Mouse (Mus musculus): ENCODE measurements at regions not wholly inside any gene's neighbourhood (a gene's known extent, or its start where the extent isn't known, plus 50 kb on each side); places are given as distances from the start of the nearest gene placed in this dataset.

GRCm38 (mm10) chr12:107723860-107724320, 235.5 kb downstream of the 3110018I06Rik start:
- Histone ChIP-seq H3K4me1 (ENCODE audit: control insufficient read depth in 2 of 2, insufficient read depth in 2 of 2, low read length in 2 of 2) (no peaks in the 10 kb centered on the region; a peak in 1 of 4 replicates), H3K36me3 (ENCODE audit: control insufficient read depth, insufficient read depth, low read length) (no peaks in the 10 kb centered on the region), H3K9ac (ENCODE audit: low read length) (no peak overlapping the region), H3K27ac (replicated peaks in 1 of 2; ENCODE audit: control insufficient read depth in 1 of 2, insufficient read depth in 1 of 2, low read depth in 2 of 2, low read length in 2 of 2) (no peak overlapping the region), H3K27me3 (ENCODE audit: control insufficient read depth, insufficient read depth, low read length) (no peaks in the 10 kb centered on the region), H3K4me2 (ENCODE audit: low read length) (no peak overlapping the region), H3K9me3 (ENCODE audit: control insufficient read depth, low read length) (peaks cover 5% of the 10 kb centered on the region; the same call in 1 of the 2 replicates), H3K4me3 (ENCODE audit: control insufficient read depth in 1 of 2, insufficient read depth in 1 of 2, low read depth in 1 of 2, low read length in 2 of 2) (no peak overlapping the region)
- WGBS, result 66% methylated on average over 14 of the region's 14 CpGs
- no peak for ATAC-seq (ENCODE audit: insufficient number of reproducible peaks, insufficient read depth, low FRiP score, low read depth)

- H3K4me3 ChIP-seq (ENCODE audit: control insufficient read depth in 1 of 2, insufficient read depth in 1 of 2, low read depth in 1 of 2, low read length in 2 of 2), result no peak overlapping the region
- no peak for ATAC-seq (ENCODE audit: insufficient number of reproducible peaks, insufficient read depth, low FRiP score, low read depth)
- H3K4me1 ChIP-seq (ENCODE audit: control insufficient read depth in 2 of 2, insufficient read depth in 2 of 2, low read length in 2 of 2), result no peaks in the 10 kb centered on the region; a peak in 1 of 4 replicates
- no peaks in the 10 kb centered on the region for H3K36me3 ChIP-seq (ENCODE audit: control insufficient read depth, insufficient read depth, low read length)
- no peak overlapping the region for H3K9ac ChIP-seq (ENCODE audit: low read length)
- WGBS, result 70% methylated on average over 8 of the region's 8 CpGs
- H3K4me2 ChIP-seq (ENCODE audit: low read length), result no peak overlapping the region
- no peak overlapping the region for H3K27ac ChIP-seq (replicated peaks in 1 of 2; ENCODE audit: control insufficient read depth in 1 of 2, insufficient read depth in 1 of 2, low read depth in 2 of 2, low read length in 2 of 2)
- H3K27me3 ChIP-seq (ENCODE audit: control insufficient read depth, insufficient read depth, low read length), result no peaks in the 10 kb centered on the region
- H3K9me3 ChIP-seq (ENCODE audit: control insufficient read depth, low read length), result peaks cover 5% of the 10 kb centered on the region; the same call in 1 of the 2 replicates
Observed at GRCm38 (mm10) chr12:107724467-107724866, 236.0 kb downstream of the 3110018I06Rik start.

- Histone ChIP-seq H3K27ac (replicated peaks in 1 of 2; ENCODE audit: control insufficient read depth in 1 of 2, insufficient read depth in 1 of 2, low read depth in 2 of 2, low read length in 2 of 2) (no peak overlapping the region), H3K9ac (ENCODE audit: low read length) (no peak overlapping the region), H3K27me3 (ENCODE audit: control insufficient read depth, insufficient read depth, low read length) (no peaks in the 10 kb centered on the region), H3K9me3 (ENCODE audit: control insufficient read depth, low read length) (peaks cover 5% of the 10 kb centered on the region; the same call in 1 of the 2 replicates), H3K4me1 (ENCODE audit: control insufficient read depth in 2 of 2, insufficient read depth in 2 of 2, low read length in 2 of 2) (no peaks in the 10 kb centered on the region; a peak in 1 of 4 replicates), H3K36me3 (ENCODE audit: control insufficient read depth, insufficient read depth, low read length) (no peaks in the 10 kb centered on the region), H3K4me2 (ENCODE audit: low read length) (no peak overlapping the region), H3K4me3 (ENCODE audit: control insufficient read depth in 1 of 2, insufficient read depth in 1 of 2, low read depth in 1 of 2, low read length in 2 of 2) (no peak overlapping the region)
- WGBS, result 80% methylated on average over 6 of the region's 6 CpGs
- no peak for ATAC-seq (ENCODE audit: insufficient number of reproducible peaks, insufficient read depth, low FRiP score, low read depth)
Observed at GRCm38 (mm10) chr12:107728865-107729264, 240.4 kb downstream of the 3110018I06Rik start.

GRCm38 (mm10) chr12:107729301-107729700, 240.9 kb downstream of the 3110018I06Rik start:
- 81% methylated on average over 11 of the region's 11 CpGs for WGBS
- no peaks in the 10 kb centered on the region for H3K4me1 ChIP-seq (ENCODE audit: control insufficient read depth in 2 of 2, insufficient read depth in 2 of 2, low read length in 2 of 2)
- no peak overlapping the region for H3K9ac ChIP-seq (ENCODE audit: low read length)

GRCm38 (mm10) chr12:107730940-107731339, 242.5 kb downstream of the 3110018I06Rik start:
- Histone ChIP-seq H3K27me3 (ENCODE audit: control insufficient read depth, insufficient read depth, low read length) (no peaks in the 10 kb centered on the region), H3K9ac (ENCODE audit: low read length) (no peak overlapping the region), H3K4me1 (ENCODE audit: control insufficient read depth in 2 of 2, insufficient read depth in 2 of 2, low read length in 2 of 2) (no peaks in the 10 kb centered on the region), H3K27ac (replicated peaks in 1 of 2; ENCODE audit: control insufficient read depth in 1 of 2, insufficient read depth in 1 of 2, low read depth in 2 of 2, low read length in 2 of 2) (no peak overlapping the region), H3K4me2 (ENCODE audit: low read length) (no peak overlapping the region), H3K9me3 (ENCODE audit: control insufficient read depth, low read length) (peaks cover 5% of the 10 kb centered on the region; the same call in 1 of the 2 replicates), H3K4me3 (ENCODE audit: control insufficient read depth in 1 of 2, insufficient read depth in 1 of 2, low read depth in 1 of 2, low read length in 2 of 2) (no peak overlapping the region), H3K36me3 (ENCODE audit: control insufficient read depth, insufficient read depth, low read length) (no peaks in the 10 kb centered on the region)
- no peak for ATAC-seq (ENCODE audit: insufficient number of reproducible peaks, insufficient read depth, low FRiP score, low read depth)
- WGBS, result 74% methylated on average over 4 of the region's 4 CpGs

More at GRCm38 (mm10) chr12:107729301-107729700, 240.9 kb downstream of the 3110018I06Rik start:
- Histone ChIP-seq H3K4me3 (ENCODE audit: control insufficient read depth in 1 of 2, insufficient read depth in 1 of 2, low read depth in 1 of 2, low read length in 2 of 2) (no peak overlapping the region), H3K4me2 (ENCODE audit: low read length) (no peak overlapping the region), H3K27me3 (ENCODE audit: control insufficient read depth, insufficient read depth, low read length) (no peaks in the 10 kb centered on the region), H3K27ac (replicated peaks in 1 of 2; ENCODE audit: control insufficient read depth in 1 of 2, insufficient read depth in 1 of 2, low read depth in 2 of 2, low read length in 2 of 2) (no peak overlapping the region), H3K9me3 (ENCODE audit: control insufficient read depth, low read length) (peaks cover 5% of the 10 kb centered on the region; the same call in 1 of the 2 replicates), H3K36me3 (ENCODE audit: control insufficient read depth, insufficient read depth, low read length) (no peaks in the 10 kb centered on the region)
- ATAC-seq (ENCODE audit: insufficient number of reproducible peaks, insufficient read depth, low FRiP score, low read depth), result no peak

- Histone ChIP-seq H3K4me2 (ENCODE audit: low read length) (no peak overlapping the region), H3K4me1 (ENCODE audit: control insufficient read depth in 2 of 2, insufficient read depth in 2 of 2, low read length in 2 of 2) (no peaks in the 10 kb centered on the region), H3K9ac (ENCODE audit: low read length) (no peak overlapping the region), H3K27ac (replicated peaks in 1 of 2; ENCODE audit: control insufficient read depth in 1 of 2, insufficient read depth in 1 of 2, low read depth in 2 of 2, low read length in 2 of 2) (no peak overlapping the region), H3K36me3 (ENCODE audit: control insufficient read depth, insufficient read depth, low read length) (no peaks in the 10 kb centered on the region), H3K4me3 (ENCODE audit: control insufficient read depth in 1 of 2, insufficient read depth in 1 of 2, low read depth in 1 of 2, low read length in 2 of 2) (no peak overlapping the region), H3K9me3 (ENCODE audit: control insufficient read depth, low read length) (no peaks in the 10 kb centered on the region), H3K27me3 (ENCODE audit: control insufficient read depth, insufficient read depth, low read length) (no peaks in the 10 kb centered on the region)
- WGBS, result 88% methylated on average over 6 of the region's 6 CpGs
- ATAC-seq (ENCODE audit: insufficient number of reproducible peaks, insufficient read depth, low FRiP score, low read depth), result no peak
Observed at GRCm38 (mm10) chr12:107734536-107734935, 246.1 kb downstream of the 3110018I06Rik start.

- Histone ChIP-seq H3K27me3 (ENCODE audit: control insufficient read depth, insufficient read depth, low read length) (no peaks in the 10 kb centered on the region), H3K27ac (replicated peaks in 1 of 2; ENCODE audit: control insufficient read depth in 1 of 2, insufficient read depth in 1 of 2, low read depth in 2 of 2, low read length in 2 of 2) (no peak overlapping the region), H3K36me3 (ENCODE audit: control insufficient read depth, insufficient read depth, low read length) (no peaks in the 10 kb centered on the region), H3K4me3 (ENCODE audit: control insufficient read depth in 1 of 2, insufficient read depth in 1 of 2, low read depth in 1 of 2, low read length in 2 of 2) (no peak overlapping the region), H3K9ac (ENCODE audit: low read length) (no peak overlapping the region), H3K4me2 (ENCODE audit: low read length) (no peak overlapping the region), H3K4me1 (ENCODE audit: control insufficient read depth in 2 of 2, insufficient read depth in 2 of 2, low read length in 2 of 2) (peaks cover 3% of the 10 kb centered on the region in 2 experiments; a peak in 2 of 4 replicates), H3K9me3 (ENCODE audit: control insufficient read depth, low read length) (no peaks in the 10 kb centered on the region)
- 84% methylated on average over 13 of the region's 13 CpGs for WGBS
- ATAC-seq (ENCODE audit: insufficient number of reproducible peaks, insufficient read depth, low FRiP score, low read depth), result no peak
Observed at GRCm38 (mm10) chr12:107742641-107743040, 254.2 kb downstream of the 3110018I06Rik start.

- H3K4me2 ChIP-seq (ENCODE audit: low read length), result no peak overlapping the region
- no peaks in the 10 kb centered on the region for H3K36me3 ChIP-seq (ENCODE audit: control insufficient read depth, insufficient read depth, low read length)
- no peaks in the 10 kb centered on the region for H3K9me3 ChIP-seq (ENCODE audit: control insufficient read depth, low read length)
- ATAC-seq (ENCODE audit: insufficient number of reproducible peaks, insufficient read depth, low FRiP score, low read depth), result no peak
- H3K9ac ChIP-seq (ENCODE audit: low read length), result no peak overlapping the region
- H3K27me3 ChIP-seq (ENCODE audit: control insufficient read depth, insufficient read depth, low read length), result no peaks in the 10 kb centered on the region
- 54% methylated on average over 8 of the region's 8 CpGs for WGBS
- peaks cover 11 to 17% of the 10 kb centered on the region in 2 experiments; a peak in 3 of 4 replicates for H3K4me1 ChIP-seq (ENCODE audit: control insufficient read depth in 2 of 2, insufficient read depth in 2 of 2, low read length in 2 of 2)
- no peak overlapping the region for H3K27ac ChIP-seq (replicated peaks in 1 of 2; ENCODE audit: control insufficient read depth in 1 of 2, insufficient read depth in 1 of 2, low read depth in 2 of 2, low read length in 2 of 2)
- H3K4me3 ChIP-seq (ENCODE audit: control insufficient read depth in 1 of 2, insufficient read depth in 1 of 2, low read depth in 1 of 2, low read length in 2 of 2), result no peak overlapping the region
Observed at GRCm38 (mm10) chr12:107744822-107745221, 256.4 kb downstream of the 3110018I06Rik start.

All from heart, embryonic 14.5 days (tissue).